Mouse (Mus musculus) small intestine, adult 2 months (tissue): ENCODE results near the gene Dffb. TPM values are rescaled to one million over a fixed set of nuclear protein-coding genes. Genes with fewer than 3 reads are reported as not detected.

Source experiments
- H3K27ac ChIP-seq: fragments of 200-500 bp; 2 replicates; pipeline ENCODE4 v1.5.1; 2012; ENCODE audit warnings: low read depth, low read length, control low read depth, inconsistent platforms; ENCODE audit not compliant: insufficient read depth
- H3K27me3 ChIP-seq: fragments of 200-500 bp; 2 replicates; pipeline ENCODE4 v1.6.1; 2012; ENCODE audit warnings: mild to moderate bottlenecking, moderate library complexity, low read length, inconsistent platforms; ENCODE audit not compliant: control insufficient read depth, insufficient read depth
- H3K36me3 ChIP-seq: fragments of 200-500 bp; 2 replicates; pipeline ENCODE4 v1.6.1; 2012; ENCODE audit warnings: mild to moderate bottlenecking, low read length, control low read depth, inconsistent platforms; ENCODE audit not compliant: control insufficient read depth, insufficient read depth
- H3K4me1 ChIP-seq: fragments of 200-500 bp; 2 replicates; pipeline ENCODE4 v1.6.1; 2012; ENCODE audit warnings: low read length, inconsistent platforms, mixed read lengths; ENCODE audit not compliant: control insufficient read depth, insufficient read depth, insufficient read length
- H3K4me3 ChIP-seq: fragments of 200-500 bp; 2 replicates; pipeline ENCODE4 v1.5.1; 2012; ENCODE audit warnings: low read depth, mild to moderate bottlenecking, control low read depth, inconsistent platforms, low read length, moderate library complexity
- POLR2A ChIP-seq: fragments of 200-500 bp; IDR thresholded peaks from 2 replicates; pipeline ENCODE4 v1.6.1; 2012; ENCODE audit warnings: low read depth, mild to moderate bottlenecking, control low read depth, inconsistent platforms, low read length, moderate library complexity
- WGBS: fragments of 180-500 bp; shearing (Covaris S2); methylation state at CpG from one replicate; pipeline ENCODE4 v1.1.7; 2018; 5-methylcytosine and 5-hydroxymethylcytosine counted together
- polyA plus RNA-seq: library from polyadenylated mRNA; depleted of rRNA; stranded (reverse); fragments of >200 nt; gene quantifications from 2 replicates; pipeline ENCODE4 v1.2.3, GENCODE M21; 2012; rRNA removed

Dffb gene
- polyA plus RNA-seq, 1 experiment, result 30.5 TPM

- 55% methylated on average over 9 of the region's 9 CpGs for WGBS
- no peaks in the 10 kb centered on the region for H3K36me3 ChIP-seq
- no peak overlapping the region for H3K4me3 ChIP-seq
- H3K27ac ChIP-seq, result no peak overlapping the region
- no peaks in the 10 kb centered on the region for H3K4me1 ChIP-seq
- TF ChIP-seq POLR2A, result no peak
- H3K27me3 ChIP-seq, result no peaks in the 10 kb centered on the region
These were observed 54.3 kb downstream of the Dffb start for GRCm38 (mm10) chr4:153920517-153921233.

GRCm38 (mm10) chr4:153917773-153918500 is 57.0 kb downstream of the Dffb start:
- Histone ChIP-seq H3K4me1 (no peaks in the 10 kb centered on the region), H3K4me3 (no peak overlapping the region), H3K27ac (no peak overlapping the region), H3K27me3 (no peaks in the 10 kb centered on the region), H3K36me3 (no peaks in the 10 kb centered on the region)
- no peak for TF ChIP-seq POLR2A
- 31% methylated on average over 8 of the region's 8 CpGs for WGBS

Other genes with a start within 250 kb of the Dffb start
- gene A430005L14Rik, start 17.9 kb downstream of the Dffb start, polyA plus RNA-seq, result 32.7 and 43.1 TPM in 2 replicates
- gene Cep104, start 68 bp upstream of the Dffb start, polyA plus RNA-seq, result 5.5 and 9.3 TPM in 2 replicates
- gene Lrrc47, start 36.6 kb upstream of the Dffb start, polyA plus RNA-seq, result 33.6 and 63.5 TPM in 2 replicates
- 6.5 and 11.0 TPM in 2 replicates for gene Smim1, start 51.1 kb upstream of the Dffb start, polyA plus RNA-seq
- not detected in 2 replicates for gene Ccdc27, start 67.6 kb upstream of the Dffb start, polyA plus RNA-seq
- gene Trp73, start 165.1 kb upstream of the Dffb start, polyA plus RNA-seq, result 0.14 and 0.58 TPM in 2 replicates
- gene Wrap73, start 167.2 kb upstream of the Dffb start, polyA plus RNA-seq, result 10.9 and 16.9 TPM in 2 replicates
- 74.5 and 129 TPM in 2 replicates for gene Tprgl, start 185.5 kb upstream of the Dffb start, polyA plus RNA-seq
- gene Megf6, start 195.6 kb upstream of the Dffb start, polyA plus RNA-seq, result 1.7 and 3.5 TPM in 2 replicates